Mouse (Mus musculus) E14TG2a.4 (cell line): ENCODE measurements around the gene Smad3.

ENCODE experiments used
- H3K27me3 ChIP-seq: 2 replicates; pipeline ENCODE4 v1.6.1; 2014; ENCODE audit warnings: low read length, control low read depth; ENCODE audit not compliant: insufficient read depth
- H3K36me3 ChIP-seq: 2 replicates; pipeline ENCODE4 v1.6.1; 2014; ENCODE audit warnings: low read length, control low read depth; ENCODE audit not compliant: insufficient read depth
- H3K4me1 ChIP-seq: replicated peaks from 2 replicates; pipeline ENCODE4 v1.6.1; 2014; ENCODE audit warnings: low read depth, low read length, control low read depth
- H3K4me3 ChIP-seq: replicated peaks from 2 replicates; pipeline ENCODE4 v1.5.1; 2014; ENCODE audit warnings: mild to moderate bottlenecking, low read length
- H3K9me3 ChIP-seq: 2 replicates; pipeline ENCODE4 v1.6.1; 2014; ENCODE audit warnings: low read length, control low read depth
- CTCF ChIP-seq: conservative IDR thresholded peaks from 2 replicates; pipeline ENCODE4 v1.5.1; 2014; ENCODE audit warnings: low read length
- NANOG ChIP-seq: IDR thresholded peaks from 2 replicates; pipeline ENCODE4 v1.6.1; 2014; ENCODE audit warnings: borderline replicate concordance, low read length, mixed read lengths
- POU5F1 ChIP-seq: IDR thresholded peaks from 2 replicates; pipeline ENCODE4 v1.6.1; 2014; ENCODE audit warnings: low read length, borderline replicate concordance

Gene Smad3

DNA sequence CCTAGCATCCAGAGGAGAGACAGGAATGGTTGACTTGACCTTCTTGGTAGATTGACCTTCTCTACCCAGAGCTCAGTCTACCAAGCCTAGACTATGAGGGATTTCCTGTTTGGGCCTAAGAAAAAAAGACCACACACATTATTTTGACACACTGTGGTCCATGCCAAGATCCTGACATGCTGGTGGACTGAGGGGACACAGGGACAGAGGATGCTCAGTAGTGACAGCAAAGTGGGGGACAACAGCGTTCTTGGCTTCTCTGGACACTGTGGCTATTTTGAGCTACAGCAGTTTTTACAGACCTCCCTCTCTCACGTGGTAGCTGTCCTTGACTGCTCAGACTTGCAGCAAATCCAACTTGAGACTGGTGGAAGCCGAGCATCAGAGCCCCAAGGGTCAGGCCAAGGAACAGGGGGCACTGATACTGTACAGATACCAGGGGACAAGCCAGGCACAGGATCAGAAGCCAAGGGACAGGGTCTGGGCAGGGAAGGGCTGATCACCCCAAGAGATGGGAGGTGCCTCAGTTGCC lies 40.3 kb downstream of the Smad3 start:
- no peak for TF ChIP-seq NANOG
- no peak for TF ChIP-seq CTCF
- TF ChIP-seq POU5F1: no peak
- H3K27me3 ChIP-seq: no peaks in the 10 kb centered on the region
- H3K4me3 ChIP-seq: no peak overlapping the region
- no peaks in the 10 kb centered on the region for H3K36me3 ChIP-seq
- no peaks in the 10 kb centered on the region for H3K9me3 ChIP-seq
- peaks cover 37% of the 10 kb centered on the region for H3K4me1 ChIP-seq

DNA sequence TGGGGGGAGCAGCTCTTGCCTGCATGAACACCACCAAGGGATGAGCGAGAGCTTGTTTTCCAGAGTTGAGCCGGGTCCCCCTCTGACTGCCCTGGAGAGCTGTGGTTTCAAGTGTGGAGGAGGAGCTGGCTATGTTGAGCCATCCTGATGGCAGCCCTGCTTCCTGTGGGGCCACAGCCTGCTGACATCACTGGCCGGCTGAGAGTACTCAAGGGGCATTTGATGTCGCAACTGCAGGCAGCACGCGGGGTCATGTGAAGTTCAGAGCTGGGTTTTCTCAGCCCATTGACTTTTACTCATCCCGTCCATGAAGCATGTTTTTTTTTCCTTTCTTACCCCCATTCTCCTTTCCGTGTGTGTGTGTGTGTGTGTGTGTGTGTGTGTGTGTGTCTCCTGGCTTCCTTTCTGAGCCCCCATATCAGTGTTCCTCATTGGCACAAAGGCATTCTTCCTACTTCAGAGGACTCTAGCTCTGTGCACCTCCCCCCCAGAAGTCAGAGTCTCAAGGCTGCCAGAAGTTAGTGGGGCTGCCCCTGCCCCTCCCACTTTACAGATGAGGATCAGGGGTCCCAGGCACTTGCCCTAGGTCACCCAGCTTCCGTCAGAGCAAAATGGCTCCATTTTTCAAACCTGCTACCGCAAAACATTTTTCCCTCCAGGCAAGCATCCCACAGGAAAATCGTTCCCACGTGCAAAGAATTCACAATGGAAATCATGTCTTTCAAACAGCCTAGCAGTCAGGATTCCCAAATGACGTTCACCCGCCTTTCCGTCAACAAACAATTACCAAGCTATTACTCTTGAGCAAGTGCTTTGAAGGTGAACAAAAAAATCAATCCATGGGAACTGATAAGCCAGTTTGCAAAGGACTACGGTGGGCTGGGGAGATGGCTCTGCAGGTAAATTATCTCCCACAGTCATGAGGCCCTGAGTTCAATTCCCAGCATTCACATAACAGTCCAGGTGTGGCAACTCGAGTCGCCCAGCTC lies 41.4 kb downstream of the Smad3 start:
- peaks cover 28% of the 10 kb centered on the region for H3K4me1 ChIP-seq
- no peaks in the 10 kb centered on the region for H3K9me3 ChIP-seq
- H3K27me3 ChIP-seq: no peaks in the 10 kb centered on the region
- no peak for TF ChIP-seq CTCF
- no peak for TF ChIP-seq POU5F1
- no peak for TF ChIP-seq NANOG
- H3K36me3 ChIP-seq: no peaks in the 10 kb centered on the region; the same call in 1 of the 2 replicates
- no peak overlapping the region for H3K4me3 ChIP-seq

DNA sequence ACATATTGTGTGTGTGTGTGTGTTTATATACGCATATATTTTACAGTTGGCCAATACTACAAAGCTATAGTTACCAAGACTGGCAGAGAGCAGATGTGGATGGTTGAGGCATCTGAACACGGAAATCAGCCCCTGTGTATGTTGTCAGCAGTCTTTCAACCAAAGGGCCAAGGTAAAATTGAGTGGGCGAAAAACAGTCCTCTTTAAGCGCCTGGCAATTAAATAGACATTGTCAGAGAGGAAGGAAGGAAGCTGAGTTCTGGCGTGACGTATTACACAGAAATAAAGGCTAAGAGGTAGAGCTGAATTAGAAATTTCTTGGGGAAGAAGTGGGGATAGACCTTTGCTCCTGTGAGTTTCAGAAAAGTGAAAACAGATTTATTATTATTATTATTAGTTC lies 43.2 kb downstream of the Smad3 start:
- no peak overlapping the region for H3K4me3 ChIP-seq
- peaks cover 28% of the 10 kb centered on the region for H3K4me1 ChIP-seq
- no peaks in the 10 kb centered on the region for H3K27me3 ChIP-seq
- TF ChIP-seq NANOG (no peak), CTCF (no peak), POU5F1 (no peak)
- H3K9me3 ChIP-seq: no peaks in the 10 kb centered on the region
- H3K36me3 ChIP-seq: no peaks in the 10 kb centered on the region; the same call in 1 of the 2 replicates

DNA sequence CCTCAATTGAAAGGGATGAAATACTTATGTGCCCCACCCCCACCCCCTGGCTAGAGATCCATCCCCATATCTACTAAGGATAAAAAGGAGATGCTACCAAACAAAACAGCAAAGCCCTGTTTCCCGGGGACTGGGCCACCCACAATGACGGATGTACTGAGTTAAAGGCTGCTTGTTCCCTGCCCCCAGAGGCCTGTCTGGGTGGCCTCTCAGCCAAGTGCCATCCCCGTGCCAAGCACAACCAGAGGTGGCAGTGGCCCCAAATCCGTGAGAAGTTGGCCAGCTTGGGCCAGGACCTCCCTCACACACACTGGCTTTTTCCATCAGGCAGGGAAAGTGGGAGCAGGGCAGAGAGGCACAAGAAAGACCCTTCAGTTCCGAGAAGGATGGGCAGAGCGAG lies 45.0 kb downstream of the Smad3 start:
- Histone ChIP-seq H3K27me3 (no peaks in the 10 kb centered on the region), H3K36me3 (no peaks in the 10 kb centered on the region; the same call in 1 of the 2 replicates), H3K4me1 (peaks cover 28% of the 10 kb centered on the region), H3K4me3 (no peak overlapping the region), H3K9me3 (no peaks in the 10 kb centered on the region)
- TF ChIP-seq NANOG (no peak), CTCF (no peak), POU5F1 (no peak)

DNA sequence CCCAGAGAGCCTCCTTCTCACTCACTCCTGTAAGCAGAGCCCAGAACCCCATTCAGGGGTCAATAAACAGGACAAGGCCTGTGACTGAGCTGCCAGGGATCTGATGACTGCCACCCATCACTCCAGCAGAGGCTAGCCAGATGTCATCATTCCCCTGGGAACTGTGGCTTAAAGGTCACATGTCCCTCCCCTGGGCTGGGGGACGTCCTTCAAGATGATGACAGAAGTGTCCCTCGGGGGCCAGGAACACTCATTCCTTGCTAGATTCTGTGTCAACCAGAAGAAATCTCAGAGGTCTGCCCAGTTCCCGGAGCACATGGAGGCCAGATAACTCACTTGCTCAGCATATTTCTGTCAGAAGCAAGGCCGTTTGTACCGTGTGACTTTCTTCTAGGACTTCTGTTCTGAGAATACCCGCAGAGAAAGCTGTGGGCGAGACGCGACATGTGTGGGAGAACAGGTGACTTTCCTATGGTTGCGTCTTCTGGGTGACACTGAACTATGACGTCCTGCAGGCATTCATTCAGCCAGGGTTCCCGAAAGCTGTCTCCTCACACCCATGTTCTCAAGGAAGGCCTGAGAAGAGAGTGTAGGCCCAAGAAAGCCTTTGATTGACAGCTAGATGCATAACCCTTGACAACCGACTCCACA lies 46.1 kb downstream of the Smad3 start:
- no peak for TF ChIP-seq NANOG
- no peak for TF ChIP-seq CTCF
- TF ChIP-seq POU5F1: no peak

DNA sequence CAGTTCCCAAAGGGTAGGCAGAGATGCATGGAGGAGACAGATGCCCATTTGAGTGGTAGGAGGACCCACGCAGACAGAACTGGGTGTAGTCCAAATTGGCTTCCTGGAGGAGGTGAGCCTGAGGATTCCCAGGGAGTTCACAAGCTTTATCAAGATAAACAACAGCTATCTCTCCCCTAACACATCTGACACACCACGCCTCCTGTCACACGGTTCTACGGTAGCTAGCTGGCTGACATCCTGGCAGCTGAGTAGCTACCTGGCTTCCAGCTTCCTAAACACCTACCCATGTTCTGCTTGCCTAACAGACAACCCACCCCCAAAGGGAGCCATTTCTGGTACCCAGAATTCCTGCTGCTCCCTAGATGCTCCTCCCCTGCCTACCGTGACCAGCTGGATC lies 47.9 kb downstream of the Smad3 start:
- Histone ChIP-seq H3K9me3 (no peaks in the 10 kb centered on the region), H3K27me3 (no peaks in the 10 kb centered on the region), H3K4me1 (peaks cover 17% of the 10 kb centered on the region), H3K36me3 (no peaks in the 10 kb centered on the region; the same call in 1 of the 2 replicates), H3K4me3 (no peak overlapping the region)
- TF ChIP-seq CTCF: no peak
- no peak for TF ChIP-seq POU5F1
- TF ChIP-seq NANOG: no peak

More for the DNA sequence above, 46.1 kb downstream of the Smad3 start:
- H3K4me3 ChIP-seq: no peak overlapping the region
- no peaks in the 10 kb centered on the region for H3K27me3 ChIP-seq
- no peaks in the 10 kb centered on the region; the same call in 1 of the 2 replicates for H3K36me3 ChIP-seq
- peaks cover 27% of the 10 kb centered on the region for H3K4me1 ChIP-seq
- H3K9me3 ChIP-seq: no peaks in the 10 kb centered on the region

DNA sequence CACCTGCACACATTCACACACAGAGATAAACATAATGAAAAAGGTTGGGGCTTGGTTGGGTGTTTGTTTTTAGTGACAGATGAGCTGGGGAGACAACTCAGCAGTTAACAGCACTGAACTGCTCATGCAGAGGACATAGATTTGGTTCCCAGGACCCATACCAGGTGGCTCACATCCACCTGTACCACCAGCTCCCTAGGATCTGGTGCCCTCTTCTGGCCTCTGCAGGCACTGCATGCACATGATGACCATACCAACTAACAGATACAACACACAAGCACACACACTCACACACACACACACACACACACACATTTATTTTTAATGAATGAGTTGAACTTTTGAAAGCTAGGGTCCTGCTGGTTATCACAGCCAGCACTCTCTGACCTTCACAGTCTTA lies 48.5 kb downstream of the Smad3 start:
- H3K27me3 ChIP-seq: no peaks in the 10 kb centered on the region
- no peak overlapping the region for H3K4me3 ChIP-seq
- TF ChIP-seq POU5F1 (no peak), CTCF (peak; percentile 69)
- H3K4me1 ChIP-seq: peaks cover 17% of the 10 kb centered on the region
- H3K9me3 ChIP-seq: no peaks in the 10 kb centered on the region
- H3K36me3 ChIP-seq: no peaks in the 10 kb centered on the region; the same call in 1 of the 2 replicates

DNA sequence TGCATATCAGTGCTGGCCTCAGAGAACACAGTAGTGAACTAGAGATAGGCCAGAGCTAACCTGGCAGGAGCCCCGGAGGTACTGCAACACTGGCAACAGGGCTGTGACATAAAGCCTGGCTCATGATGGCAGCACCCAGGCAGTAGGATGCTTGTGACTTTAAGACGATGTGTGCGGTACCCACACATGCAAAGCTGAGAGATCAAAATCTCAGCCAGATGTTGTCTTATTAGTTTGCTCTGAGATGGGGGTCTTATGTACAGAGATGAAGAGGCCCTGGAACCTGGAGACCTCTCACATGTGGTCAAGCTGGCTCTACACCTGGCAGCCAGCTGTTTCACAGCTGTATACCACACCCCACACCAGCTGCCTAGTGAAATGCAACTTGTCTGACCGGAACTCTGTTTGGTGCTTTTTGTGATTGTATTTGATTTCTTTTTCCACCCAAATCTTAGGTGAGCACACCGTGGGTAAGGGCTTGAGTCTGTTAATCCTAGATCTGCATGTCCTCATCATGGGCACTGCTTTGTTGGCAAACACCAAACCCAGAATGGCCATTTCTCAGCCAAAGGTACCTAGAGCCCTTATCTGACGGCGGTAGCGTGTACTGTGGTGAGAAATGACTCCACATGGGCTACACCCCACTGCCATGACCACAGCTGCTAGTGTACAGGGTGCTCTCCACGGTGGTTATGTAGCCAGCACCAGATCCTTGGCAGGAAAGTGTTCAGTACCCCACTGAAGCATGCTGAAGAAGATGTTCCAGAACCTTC lies 49.8 kb downstream of the Smad3 start:
- TF ChIP-seq CTCF (no peak), NANOG (no peak), POU5F1 (no peak)
- Histone ChIP-seq H3K4me1 (peaks cover 11% of the 10 kb centered on the region), H3K36me3 (no peaks in the 10 kb centered on the region; the same call in 1 of the 2 replicates), H3K9me3 (no peaks in the 10 kb centered on the region), H3K27me3 (no peaks in the 10 kb centered on the region), H3K4me3 (no peak overlapping the region)
